Mouse (Mus musculus) lung, adult 2 months (tissue): ENCODE data around the gene Stim1.

Source experiments
- CTCF ChIP-seq: fragments of 200-500 bp; IDR thresholded peaks from 2 replicates; pipeline ENCODE4 v1.5.1; 2011; ENCODE audit warnings: mild to moderate bottlenecking, low read length, control low read depth; ENCODE audit not compliant: insufficient read depth
- POLR2A ChIP-seq: fragments of 200-500 bp; IDR thresholded peaks from 2 replicates; pipeline ENCODE4 v1.6.1; 2011; ENCODE audit warnings: low read depth, mild to moderate bottlenecking, control low read depth, low read length, borderline replicate concordance; ENCODE audit errors: extremely low read depth

GRCm38 (mm10) chr7:102255954-102256353 is 11.7 kb upstream of the Stim1 start, which contains the start of gene Rhog:
- TF ChIP-seq CTCF (no peak), POLR2A (no peak)
